Mouse (Mus musculus) liver, postnatal 0 days (tissue): ENCODE data around the gene B3galnt1.

Experiments
- CTCF ChIP-seq: sonication (generic); IDR thresholded peaks from 2 replicates; pipeline ENCODE4 v1.5.1; 2016; ENCODE audit warnings: antibody characterized with exemption, low read depth
- EP300 ChIP-seq: IDR thresholded peaks from 2 replicates; pipeline ENCODE4 v1.6.1; 2016; ENCODE audit warnings: antibody characterized with exemption, low read depth, mild to moderate bottlenecking

- TF ChIP-seq CTCF = no peak
- TF ChIP-seq EP300 = no peak
These were observed 8.7 kb upstream of the B3galnt1 start for GRCm38 (mm10) chr3:69607468-69607867.
